Mouse (Mus musculus) B cell, adult 2 months (primary cell): ENCODE data around the gene Mb.
"Not testable (repeated sequence)": the region's sequence is repeated elsewhere in the genome, so short reads cannot be mapped to it uniquely, and the experiment has no call there.

Experiments
- DNase-seq, 2 experiments: peaks; one replicate each; pipeline ENCODE4 v3.0.0; 2022

The Mb gene

DNA sequence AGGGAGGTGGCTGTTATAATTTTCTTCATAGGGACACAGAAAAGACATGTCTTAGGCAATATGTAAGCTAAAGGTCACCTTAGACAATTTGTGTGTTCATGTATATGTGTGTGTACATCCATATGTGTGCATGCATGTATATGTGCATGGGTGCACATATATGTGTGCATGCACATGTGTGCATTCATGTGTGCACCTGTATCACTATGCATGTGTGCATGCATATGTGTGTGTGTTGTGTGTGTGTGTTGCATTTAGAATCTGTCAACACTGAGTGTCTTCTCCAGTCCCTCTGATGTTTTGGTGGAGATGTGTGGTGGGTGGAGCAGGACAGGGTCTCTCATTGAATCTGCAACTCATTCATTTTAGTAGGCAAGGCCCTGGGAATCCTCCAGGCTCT lies 12.3 kb upstream of the Mb start:
- DNase-seq: no peak

GRCm38 (mm10) chr15:77059416-77059815 lies 8.9 kb upstream of the Mb start:
- DNase-seq: not testable (repeated sequence)

- DNase-seq: no peak
These were observed 8.1 kb upstream of the Mb start for GRCm38 (mm10) chr15:77058566-77058965.

GRCm38 (mm10) chr15:77056791-77057051 lies 6.3 kb upstream of the Mb start:
- no peak for DNase-seq

DNA sequence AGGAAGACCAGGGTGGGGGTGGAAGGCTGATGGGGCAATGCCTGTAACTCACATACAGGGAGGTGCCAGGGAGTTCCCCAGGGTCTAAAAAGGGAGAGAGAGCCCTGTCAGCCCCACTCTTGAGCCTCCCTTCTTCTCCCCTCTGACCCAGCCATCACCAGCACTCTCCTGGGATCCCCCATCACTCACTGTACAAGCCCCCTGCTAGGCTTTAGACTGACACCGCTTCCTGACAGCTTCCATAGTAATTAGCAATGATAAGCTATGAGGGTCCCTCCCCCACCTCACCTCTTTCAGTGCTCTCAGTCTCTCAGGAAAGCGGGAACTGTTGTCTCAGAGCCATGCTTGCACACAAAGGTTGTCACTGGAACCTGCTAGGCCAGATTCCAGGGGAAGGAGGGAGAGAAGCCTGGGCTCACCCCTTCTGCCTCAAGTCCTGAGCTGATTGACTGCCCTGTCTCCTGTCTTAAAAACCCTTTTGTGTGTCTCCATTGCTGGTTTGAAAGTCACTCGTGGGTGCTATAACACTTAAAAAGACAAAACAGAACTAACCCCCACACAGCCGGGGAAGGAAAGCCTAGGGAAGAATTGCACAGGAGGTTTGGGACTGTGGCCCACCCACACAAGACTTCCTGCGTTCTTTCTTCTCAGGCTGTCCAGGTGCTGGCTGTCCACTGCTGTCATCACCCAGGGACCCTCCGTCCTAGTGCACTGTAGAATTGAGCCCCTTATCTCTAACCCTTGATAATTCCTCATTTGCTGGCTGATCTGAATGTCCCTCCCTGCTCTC lies 5.7 kb upstream of the Mb start:
- DNase-seq: no peak

DNA sequence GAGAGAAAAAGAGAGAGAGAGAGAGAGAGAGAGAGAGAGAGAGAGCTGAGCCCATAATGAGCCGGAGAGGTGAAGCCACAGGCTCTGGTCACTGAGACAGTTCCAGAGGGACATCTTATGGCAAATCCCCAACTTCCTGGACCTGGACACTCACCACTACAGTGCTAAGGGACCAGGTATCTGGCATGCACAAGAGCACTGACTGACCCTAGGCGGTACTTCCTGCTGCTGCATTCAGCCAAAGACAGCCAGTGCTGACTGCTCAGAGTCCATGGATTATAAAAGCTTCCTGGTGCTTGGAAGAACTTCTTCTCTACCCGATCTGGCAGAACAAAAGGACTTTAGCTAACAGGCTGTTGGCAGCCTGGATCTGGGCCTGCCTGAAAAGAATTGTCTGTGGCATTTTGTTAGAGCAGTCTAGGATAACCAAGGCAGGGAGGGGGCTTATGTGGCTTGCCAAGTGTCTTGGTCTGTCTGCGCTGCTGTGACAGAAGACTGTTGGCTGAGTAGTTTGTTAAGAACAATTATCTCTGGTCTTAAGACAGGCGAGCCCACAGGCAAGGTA lies 4.2 kb upstream of the Mb start:
- DNase-seq: no peak

- DNase-seq: no peak
These were observed 2.6 kb upstream of the Mb start for GRCm38 (mm10) chr15:77053021-77053420.

DNA sequence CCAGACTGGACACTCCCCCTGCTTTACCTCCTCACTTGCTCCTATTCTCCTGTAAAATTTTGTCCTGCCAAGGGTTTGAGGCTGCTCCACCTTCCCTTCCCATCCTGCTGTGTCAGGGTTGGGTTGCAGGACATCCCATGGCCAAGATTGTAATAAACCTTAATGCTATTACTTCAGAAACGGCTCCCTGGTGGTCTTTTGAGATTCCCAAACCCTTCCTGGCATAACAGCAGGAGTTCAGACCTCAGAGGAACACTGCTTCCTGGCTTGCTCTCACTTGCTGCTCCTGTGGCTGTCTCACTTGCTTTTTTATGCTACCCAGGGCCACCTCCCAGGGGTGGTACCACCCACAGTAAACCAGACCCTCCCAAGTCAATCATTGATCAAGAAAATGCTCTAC lies 1.7 kb upstream of the Mb start:
- DNase-seq: no peak

- DNase-seq: no peak
These were observed 4.9 kb downstream of the Mb start for GRCm38 (mm10) chr15:77045609-77046008.

DNA sequence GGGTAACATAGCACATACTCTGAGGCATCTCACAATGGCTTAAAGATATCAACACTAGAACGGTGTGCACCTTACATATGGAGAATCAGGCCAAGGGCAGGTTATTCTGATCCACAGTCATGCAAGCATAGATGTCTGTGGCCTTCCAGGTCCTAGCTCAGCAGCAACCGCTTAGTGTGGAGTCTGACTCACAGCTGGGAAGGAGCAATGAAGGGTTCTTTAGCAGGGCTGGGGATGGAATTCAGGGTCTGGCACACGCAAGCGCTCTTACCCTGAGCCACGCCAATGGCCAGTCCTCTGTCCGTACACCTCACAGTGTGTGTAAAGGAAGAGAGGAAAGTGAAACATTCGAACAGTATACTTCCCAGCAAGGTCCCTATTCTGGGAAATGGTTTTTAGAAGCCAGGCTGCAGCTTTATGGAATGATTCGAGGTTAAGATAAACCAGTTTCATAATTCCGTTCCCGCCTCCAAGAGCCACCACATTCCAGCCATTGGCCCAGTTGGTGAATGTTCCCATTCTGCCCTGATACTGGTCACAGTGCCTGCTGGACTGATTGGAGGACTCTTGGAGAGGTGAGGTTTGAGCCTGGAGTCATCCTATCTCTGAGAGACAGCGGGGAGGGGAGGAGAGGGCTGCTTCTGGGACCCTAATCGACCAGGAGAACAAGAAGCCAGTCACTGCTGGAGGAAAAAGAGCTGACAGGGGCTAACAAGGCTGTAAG lies 5.7 kb downstream of the Mb start, which contains the start of gene Apol6:
TSS of gene Apol6 (plus strand) at position 133 of the 724 bp plus-strand sequence.
- no peak for DNase-seq

GRCm38 (mm10) chr15:77040784-77041183 lies 9.7 kb downstream of the Mb start:
- DNase-seq: no peak

GRCm38 (mm10) chr15:77039211-77039700 lies 11.2 kb downstream of the Mb start:
- DNase-seq: no peak

- no peak for DNase-seq
These were observed 12.9 kb downstream of the Mb start for GRCm38 (mm10) chr15:77037278-77038161.

GRCm38 (mm10) chr15:77036989-77037277 lies 13.5 kb downstream of the Mb start:
- no peak for DNase-seq

GRCm38 (mm10) chr15:77036320-77036988 lies 14.0 kb downstream of the Mb start:
- DNase-seq: no peak

GRCm38 (mm10) chr15:77035643-77036042 lies 14.8 kb downstream of the Mb start:
- DNase-seq: no peak

- no peak for DNase-seq
These were observed 15.9 kb downstream of the Mb start for GRCm38 (mm10) chr15:77034526-77034925.

DNA sequence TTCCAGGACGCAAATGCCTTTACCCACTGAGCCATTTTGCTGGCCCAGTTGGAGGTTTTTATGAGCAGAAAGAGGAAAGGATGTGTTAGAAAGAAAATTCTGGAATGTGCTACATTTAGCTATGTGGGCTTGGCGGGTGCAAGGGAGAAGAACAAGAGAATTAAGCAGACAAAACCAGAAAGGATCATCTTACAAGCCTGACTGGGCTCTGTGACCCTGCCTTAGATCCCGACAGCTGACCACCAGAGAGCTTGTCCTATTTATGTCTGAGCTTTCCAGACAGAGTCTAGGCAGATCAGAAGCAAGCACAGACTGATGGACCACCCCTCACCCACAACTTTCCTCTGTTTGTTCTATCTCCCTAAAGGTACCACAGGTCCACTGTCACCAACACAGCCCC lies 19.2 kb downstream of the Mb start:
- DNase-seq: no peak

- peak; percentile 6 to 18 for DNase-seq
These were observed 21.0 kb downstream of the Mb start for GRCm38 (mm10) chr15:77029331-77029991.

DNA sequence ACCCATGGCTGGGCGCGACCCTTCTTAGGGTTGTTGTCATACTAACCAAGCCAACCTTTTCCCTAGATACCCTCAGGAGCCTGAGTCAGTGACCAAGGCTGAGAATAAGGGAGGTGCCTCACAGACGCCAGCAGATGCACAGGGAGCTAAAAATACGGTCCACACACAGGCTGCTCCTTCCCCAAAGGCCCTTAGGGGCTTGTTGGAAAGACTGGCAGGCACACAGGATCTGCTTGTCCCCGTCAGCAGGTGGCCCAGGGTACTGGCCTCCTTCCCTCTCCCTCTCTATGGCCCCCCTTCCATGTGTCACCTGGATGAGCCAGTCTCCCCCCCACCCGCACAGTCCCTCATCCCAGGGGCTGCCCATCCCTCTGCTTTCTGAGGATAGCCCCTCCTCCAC lies 22.8 kb downstream of the Mb start:
- DNase-seq: no peak

- DNase-seq: no peak
These were observed 23.4 kb downstream of the Mb start for GRCm38 (mm10) chr15:77027117-77027516.
